Mouse (Mus musculus) spleen, postnatal 14 days (tissue): ENCODE data around the gene Trmt61a.

ENCODE experiments used
- DNase-seq, 2 experiments: peaks; one replicate each; pipeline ENCODE4 v3.0.0; 2021 to 2022; ENCODE audit warnings: low spot score in 2 of 2

Gene Trmt61a

GRCm38 (mm10) chr12:111731822-111732807 is 54.2 kb downstream of the Trmt61a start:
- peak; percentile 62 to 72 for DNase-seq

- no peak for DNase-seq
Measured at GRCm38 (mm10) chr12:111732921-111733320, 55.0 kb downstream of the Trmt61a start.
